Mouse (Mus musculus) limb, embryonic 11.5 days (tissue): ENCODE data around the gene Apol6. TPM values are rescaled to one million over a fixed set of nuclear protein-coding genes. Genes with fewer than 3 reads are reported as not detected.
A peak's percentile ranks its signal among the peaks of the same experiment; 100 is the strongest.

Source experiments
- ATAC-seq: fragments of 200-750 bp; cut with Nextera tagmentation; 2 replicates; pipeline ENCODE4 v1.8.0; 2017; ENCODE audit warnings: low read depth; ENCODE audit not compliant: insufficient number of reproducible peaks, low FRiP score, low TSS enrichment
- DNase-seq: peaks from one replicate; pipeline ENCODE4 v3.0.0-alpha.2; 2015; ENCODE audit warnings: low spot score
- H3K27ac ChIP-seq: fragments of 300-500 bp; sonication (generic); replicated peaks from 2 replicates; pipeline ENCODE4 v1.5.1; 2014; ENCODE audit warnings: low read depth, mild to moderate bottlenecking, low read length
- H3K27me3 ChIP-seq: fragments of 300-500 bp; sonication (generic); 2 replicates; pipeline ENCODE4 v1.6.1; 2014; ENCODE audit warnings: mild to moderate bottlenecking, low read length, mixed read lengths; ENCODE audit not compliant: control insufficient read depth, insufficient read depth
- H3K36me3 ChIP-seq: fragments of 300-500 bp; sonication (generic); 2 replicates; pipeline ENCODE4 v1.6.1; 2014; ENCODE audit warnings: mild to moderate bottlenecking, low read length, moderate library complexity, mixed read lengths; ENCODE audit not compliant: control insufficient read depth, insufficient read depth
- H3K4me1 ChIP-seq: fragments of 300-500 bp; sonication (generic); 2 replicates; pipeline ENCODE4 v1.6.1; 2014; ENCODE audit warnings: low read length, mixed read lengths; ENCODE audit not compliant: control insufficient read depth, insufficient read depth
- H3K4me2 ChIP-seq: fragments of 300-500 bp; sonication (generic); 2 replicates; pipeline ENCODE4 v1.6.1; 2014; ENCODE audit warnings: low read depth, mild to moderate bottlenecking, moderate library complexity; ENCODE audit not compliant: severe bottlenecking
- H3K4me3 ChIP-seq: fragments of 300-500 bp; sonication (generic); 2 replicates; pipeline ENCODE4 v1.5.1; 2014; ENCODE audit warnings: low read depth, low read length
- H3K9ac ChIP-seq: fragments of 300-500 bp; sonication (generic); 2 replicates; pipeline ENCODE4 v1.6.1; 2014; ENCODE audit warnings: mild to moderate bottlenecking, low read length
- H3K9me3 ChIP-seq: fragments of 300-500 bp; sonication (generic); 2 replicates; pipeline ENCODE4 v1.6.1; 2016; ENCODE audit warnings: low read length; ENCODE audit not compliant: control insufficient read depth
- WGBS: fragments of 180-500 bp; shearing (Covaris S2); extraction: QIAGEN DNeasy Blood & Tissue Kit; methylation state at CpG from one replicate; pipeline ENCODE4 v1.1.7; 2014; 5-methylcytosine and 5-hydroxymethylcytosine counted together
- polyA plus RNA-seq: library from polyadenylated mRNA; unstranded; fragments of >200 nt; fragmentation: Nextera tagmentation; extraction: Ambion mirVana; gene quantifications from 2 replicates; pipeline ENCODE4 v1.2.1, GENCODE M21; 2014

Gene Apol6
- polyA plus RNA-seq, 1 experiment from 2014 or later, result not detected

DNA sequence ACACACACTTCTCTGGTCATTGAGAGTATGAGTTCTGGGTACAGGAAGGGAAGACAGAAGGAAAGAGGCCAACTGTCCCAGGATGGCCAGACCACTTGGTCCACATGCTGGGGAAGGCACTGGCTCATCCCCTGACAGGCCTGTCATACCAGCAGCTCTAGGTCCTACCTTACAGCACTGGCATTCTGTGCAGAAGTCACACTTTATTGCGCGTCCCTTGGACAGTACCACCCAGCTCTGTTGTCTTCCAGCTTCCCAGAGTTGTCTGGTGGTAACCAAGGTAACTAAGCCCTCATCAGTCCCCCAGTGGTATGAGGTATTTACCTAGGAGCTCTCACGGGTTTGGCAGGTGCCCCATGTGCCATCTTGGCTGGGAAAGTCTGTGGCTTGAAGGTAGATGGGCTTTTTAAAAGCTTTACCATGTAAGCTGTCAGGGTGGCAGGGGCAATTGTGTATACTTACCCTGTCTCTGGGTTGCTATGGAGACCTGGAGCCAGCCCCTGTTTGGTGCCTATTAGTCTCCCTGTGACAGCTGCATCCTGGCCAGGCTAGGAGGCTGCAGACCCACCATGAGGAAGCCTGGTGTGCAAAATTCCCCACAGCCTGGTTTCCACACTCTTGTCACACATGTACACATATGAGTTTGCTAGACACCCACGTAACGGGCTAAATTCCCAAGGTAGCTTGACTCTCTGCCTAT is 18.5 kb upstream of the Apol6 start:
- no peaks in the 10 kb centered on the region for H3K27me3 ChIP-seq
- 89% methylated on average over 5 of the region's 5 CpGs for WGBS
- no peak overlapping the region for H3K4me2 ChIP-seq
- H3K9ac ChIP-seq, result no peak overlapping the region
- H3K4me3 ChIP-seq, result no peak overlapping the region
- H3K36me3 ChIP-seq, result no peaks in the 10 kb centered on the region
- ATAC-seq (no peak), DNase-seq (no peak)
- no peaks in the 10 kb centered on the region for H3K9me3 ChIP-seq
- H3K4me1 ChIP-seq, result peaks cover 3% of the 10 kb centered on the region; the same call in 1 of the 2 replicates
- no peak overlapping the region for H3K27ac ChIP-seq

DNA sequence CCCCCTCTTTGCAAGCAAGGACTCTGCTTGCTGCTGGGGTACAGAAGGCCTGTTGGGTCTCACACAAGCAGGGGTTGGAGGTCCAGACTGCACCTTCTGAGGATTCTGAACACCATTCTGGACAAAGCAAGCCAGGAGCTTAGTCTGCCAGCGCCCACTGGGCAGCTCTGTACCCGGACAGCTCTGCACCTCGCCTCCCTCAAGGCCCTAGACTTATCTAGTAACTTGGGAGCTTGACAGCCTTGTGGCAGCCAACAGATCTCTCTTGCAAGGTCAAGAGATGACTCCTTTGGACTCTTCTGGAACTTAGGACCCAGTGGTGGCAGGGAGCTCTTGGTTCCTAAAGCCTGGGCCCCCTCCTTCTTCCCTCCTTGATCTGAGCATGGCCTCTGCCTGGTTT is 17.4 kb upstream of the Apol6 start:
- ATAC-seq (no peak), DNase-seq (no peak)
- Histone ChIP-seq H3K27ac (no peak overlapping the region), H3K27me3 (no peaks in the 10 kb centered on the region), H3K4me2 (no peak overlapping the region), H3K9me3 (no peaks in the 10 kb centered on the region), H3K9ac (no peak overlapping the region), H3K4me3 (no peak overlapping the region), H3K4me1 (peaks cover 3% of the 10 kb centered on the region; the same call in 1 of the 2 replicates), H3K36me3 (no peaks in the 10 kb centered on the region)
- WGBS, result 93% methylated on average over 3 of the region's 3 CpGs

DNA sequence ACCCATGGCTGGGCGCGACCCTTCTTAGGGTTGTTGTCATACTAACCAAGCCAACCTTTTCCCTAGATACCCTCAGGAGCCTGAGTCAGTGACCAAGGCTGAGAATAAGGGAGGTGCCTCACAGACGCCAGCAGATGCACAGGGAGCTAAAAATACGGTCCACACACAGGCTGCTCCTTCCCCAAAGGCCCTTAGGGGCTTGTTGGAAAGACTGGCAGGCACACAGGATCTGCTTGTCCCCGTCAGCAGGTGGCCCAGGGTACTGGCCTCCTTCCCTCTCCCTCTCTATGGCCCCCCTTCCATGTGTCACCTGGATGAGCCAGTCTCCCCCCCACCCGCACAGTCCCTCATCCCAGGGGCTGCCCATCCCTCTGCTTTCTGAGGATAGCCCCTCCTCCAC is 16.9 kb upstream of the Apol6 start:
- ATAC-seq (no peak), DNase-seq (no peak)
- Histone ChIP-seq H3K36me3 (no peaks in the 10 kb centered on the region), H3K9ac (no peak overlapping the region), H3K4me2 (no peak overlapping the region), H3K27ac (no peak overlapping the region), H3K4me3 (no peak overlapping the region), H3K9me3 (no peaks in the 10 kb centered on the region), H3K4me1 (peaks cover 3% of the 10 kb centered on the region; the same call in 1 of the 2 replicates), H3K27me3 (no peaks in the 10 kb centered on the region)
- 83% methylated on average over 6 of the region's 6 CpGs for WGBS

- ATAC-seq, result peak; percentile 69
- DNase-seq, result peak; percentile 87
- no peaks in the 10 kb centered on the region for H3K27me3 ChIP-seq
- 25% methylated on average over 7 of the region's 7 CpGs for WGBS
- peak overlapping the region; percentile 40 for H3K9ac ChIP-seq
- H3K4me1 ChIP-seq, result peaks cover 3% of the 10 kb centered on the region; the same call in 1 of the 2 replicates
- H3K27ac ChIP-seq, result no peak overlapping the region; the same call in 1 of the 2 replicates
- H3K9me3 ChIP-seq, result no peaks in the 10 kb centered on the region
- H3K4me3 ChIP-seq, result no peak overlapping the region
- H3K4me2 ChIP-seq, result no peak overlapping the region; the same call in 1 of the 2 replicates
- no peaks in the 10 kb centered on the region for H3K36me3 ChIP-seq
Measured at GRCm38 (mm10) chr15:77029331-77029991, 15.1 kb upstream of the Apol6 start.

- 40% methylated on average over 3 of the region's 3 CpGs for WGBS
- Histone ChIP-seq H3K4me3 (no peak overlapping the region), H3K9me3 (no peaks in the 10 kb centered on the region), H3K36me3 (no peaks in the 10 kb centered on the region), H3K27ac (no peak overlapping the region), H3K4me1 (peaks cover 3% of the 10 kb centered on the region; the same call in 1 of the 2 replicates), H3K9ac (no peak overlapping the region), H3K27me3 (no peaks in the 10 kb centered on the region), H3K4me2 (no peak overlapping the region)
- no peak for DNase-seq
- ATAC-seq, result no peak
Measured at GRCm38 (mm10) chr15:77031271-77031670, 13.3 kb upstream of the Apol6 start.

DNA sequence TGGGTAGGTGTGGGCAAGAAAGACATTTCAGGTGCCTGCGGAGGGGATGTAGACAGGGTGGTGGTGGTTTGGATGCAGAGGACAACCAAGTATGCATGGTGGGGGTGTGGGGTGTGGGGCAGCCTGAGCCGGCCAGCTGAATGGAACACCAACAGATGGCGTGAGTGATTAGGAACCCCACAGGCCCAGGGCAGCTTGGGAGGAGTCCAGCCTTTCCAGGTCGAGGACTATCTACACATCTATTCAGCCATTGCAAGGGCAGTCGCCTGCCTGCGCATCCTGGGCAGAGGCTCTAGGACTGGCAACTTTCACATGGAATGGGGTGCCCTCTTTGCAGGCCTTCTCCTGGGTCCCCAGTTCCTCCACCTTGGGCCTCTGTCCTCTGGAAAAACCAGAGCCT is 10.0 kb upstream of the Apol6 start:
- ATAC-seq, result no peak
- Histone ChIP-seq H3K27ac (no peak overlapping the region), H3K9me3 (no peaks in the 10 kb centered on the region), H3K4me3 (no peak overlapping the region), H3K4me2 (no peak overlapping the region), H3K27me3 (no peaks in the 10 kb centered on the region), H3K4me1 (peaks cover 21% of the 10 kb centered on the region), H3K36me3 (no peaks in the 10 kb centered on the region), H3K9ac (no peak overlapping the region)
- WGBS, result 75% methylated on average over 6 of the region's 6 CpGs
- no peak for DNase-seq

- no peak for ATAC-seq
- Histone ChIP-seq H3K9ac (no peak overlapping the region), H3K9me3 (no peaks in the 10 kb centered on the region), H3K27me3 (no peaks in the 10 kb centered on the region), H3K36me3 (no peaks in the 10 kb centered on the region), H3K4me3 (no peak overlapping the region), H3K4me1 (peaks cover 21% of the 10 kb centered on the region), H3K27ac (no peak overlapping the region), H3K4me2 (no peak overlapping the region)
- WGBS, result 77% methylated on average over 3 of the region's 3 CpGs
- DNase-seq, result no peak
Measured at GRCm38 (mm10) chr15:77035643-77036042, 8.9 kb upstream of the Apol6 start.

- ATAC-seq (no peak), DNase-seq (no peak)
- Histone ChIP-seq H3K27ac (peak overlapping the region; percentile 75), H3K4me1 (peaks cover 21% of the 10 kb centered on the region), H3K9ac (0 out of 2 replicates have a peak overlapping the region, but pooled peaks have one; percentile 14), H3K27me3 (no peaks in the 10 kb centered on the region), H3K36me3 (no peaks in the 10 kb centered on the region), H3K9me3 (no peaks in the 10 kb centered on the region), H3K4me2 (no peak overlapping the region), H3K4me3 (no peak overlapping the region)
- WGBS, result 76% methylated on average over 11 of the region's 11 CpGs
Measured at GRCm38 (mm10) chr15:77036320-77036988, 8.1 kb upstream of the Apol6 start.
